Mouse (Mus musculus) intestine, embryonic 15.5 days (tissue): Measurements from ENCODE around the gene Dolpp1. TPM values are rescaled to one million over a fixed set of nuclear protein-coding genes. Genes with fewer than 3 reads are reported as not detected.
"Not testable (repeated sequence)": the region's sequence is repeated elsewhere in the genome, so short reads cannot be mapped to it uniquely, and the experiment has no call there.

ENCODE experiments used
- ATAC-seq: fragments of 200-750 bp; cut with Nextera tagmentation; 2 replicates; pipeline ENCODE4 v1.8.0; 2017; ENCODE audit warnings: moderate TSS enrichment, moderate library complexity
- H3K27ac ChIP-seq: fragments of 300-500 bp; sonication (generic); 2 replicates; pipeline ENCODE4 v1.5.1; 2015; ENCODE audit warnings: mild to moderate bottlenecking, inconsistent platforms
- H3K27me3 ChIP-seq: fragments of 300-500 bp; sonication (generic); replicated peaks from 2 replicates; pipeline ENCODE4 v1.6.1; 2015; ENCODE audit warnings: inconsistent platforms
- H3K36me3 ChIP-seq: fragments of 300-500 bp; sonication (generic); 2 replicates; pipeline ENCODE4 v1.6.1; 2015; ENCODE audit warnings: inconsistent platforms
- H3K4me1 ChIP-seq: fragments of 300-500 bp; sonication (generic); replicated peaks from 2 replicates; pipeline ENCODE4 v1.6.1; 2015; ENCODE audit warnings: inconsistent platforms
- H3K4me2 ChIP-seq: fragments of 300-500 bp; sonication (generic); replicated peaks from 2 replicates; pipeline ENCODE4 v1.6.1; 2015; ENCODE audit warnings: mild to moderate bottlenecking, inconsistent platforms
- H3K4me3 ChIP-seq: fragments of 300-500 bp; sonication (generic); replicated peaks from 2 replicates; pipeline ENCODE4 v1.5.1; 2015; ENCODE audit warnings: inconsistent platforms
- H3K9ac ChIP-seq: fragments of 300-500 bp; sonication (generic); 2 replicates; pipeline ENCODE4 v1.6.1; 2015; ENCODE audit warnings: inconsistent platforms
- H3K9me3 ChIP-seq: fragments of 300-500 bp; sonication (generic); 2 replicates; pipeline ENCODE4 v1.6.1; 2016; ENCODE audit warnings: inconsistent platforms
- WGBS: fragments of 180-500 bp; shearing (Covaris S2); methylation state at CpG from one replicate; pipeline ENCODE4 v1.1.7; 2015; 5-methylcytosine and 5-hydroxymethylcytosine counted together
- polyA plus RNA-seq: library from polyadenylated mRNA; unstranded; fragments of >200 nt; fragmentation: Nextera tagmentation; extraction: Ambion mirVana; gene quantifications from 2 replicates; pipeline ENCODE4 v1.2.1, GENCODE M21; 2015

Gene Dolpp1
- polyA plus RNA-seq, 1 experiment from 2014 or later, result 44.5 TPM

DNA sequence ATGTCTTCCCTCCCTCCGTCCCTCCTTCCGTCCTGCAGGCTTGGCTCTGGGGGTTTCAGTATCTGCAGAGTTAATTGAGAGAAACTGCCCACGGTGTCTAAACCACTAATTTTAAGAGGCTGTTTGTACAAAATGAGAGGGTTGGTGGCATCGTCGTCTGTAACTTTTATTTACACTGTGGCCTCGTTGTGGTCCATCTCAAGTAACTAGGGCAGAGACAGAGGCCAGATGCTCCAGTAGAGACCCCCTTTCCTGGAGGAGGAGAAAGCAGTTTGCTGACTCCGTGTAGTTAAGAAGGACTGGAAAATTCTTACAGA, 24.6 kb downstream of the Dolpp1 start:
- Histone ChIP-seq H3K9ac (peak overlapping the region; percentile 96), H3K36me3 (no peaks in the 10 kb centered on the region), H3K27me3 (no peaks in the 10 kb centered on the region), H3K4me1 (peaks cover 28% of the 10 kb centered on the region), H3K4me2 (peak overlapping the region; percentile 86), H3K27ac (peak overlapping the region; percentile 97), H3K9me3 (no peaks in the 10 kb centered on the region), H3K4me3 (peak overlapping the region; percentile 90)
- WGBS, result under 1% methylated on average over 7 of the region's 7 CpGs
- ATAC-seq, result no peak

GRCm38 (mm10) chr2:30417154-30417553, 25.1 kb downstream of the Dolpp1 start:
- not testable (repeated sequence) for H3K9me3 ChIP-seq, ATAC-seq, H3K9ac ChIP-seq, H3K27ac ChIP-seq, H3K27me3 ChIP-seq, H3K36me3 ChIP-seq
- Histone ChIP-seq H3K4me3 (peak overlapping the region; percentile 90; the same call in 1 of the 2 replicates), H3K4me1 (peaks cover 28% of the 10 kb centered on the region), H3K4me2 (peak overlapping the region; percentile 86; the same call in 1 of the 2 replicates)
- 74% methylated on average over 6 of the region's 6 CpGs for WGBS

DNA sequence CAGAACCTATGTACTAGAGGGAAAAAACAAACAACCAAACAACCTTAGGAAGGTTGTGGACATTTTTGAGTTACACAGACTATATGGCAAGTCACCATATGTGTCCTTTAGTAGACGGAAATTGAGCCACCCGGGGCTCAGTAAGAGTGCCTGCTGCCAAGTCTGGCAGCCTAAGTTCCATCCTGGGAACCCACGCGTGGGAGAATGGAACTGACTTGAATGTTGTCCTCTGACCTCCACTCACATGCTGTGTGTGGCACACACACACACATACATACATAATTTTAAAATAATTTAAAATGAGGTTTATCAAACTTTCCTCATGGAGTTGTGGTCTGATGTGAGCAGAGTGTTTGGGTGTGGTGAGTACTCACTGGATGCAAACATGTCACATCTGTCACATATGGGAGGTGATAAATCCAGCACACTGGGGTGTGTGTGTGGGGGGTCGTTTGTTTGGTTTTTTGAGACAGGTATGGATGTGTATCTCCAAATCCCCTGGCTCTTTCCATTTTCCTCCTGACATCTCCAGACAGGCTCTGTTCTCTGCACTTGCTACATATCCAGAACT, 25.6 kb downstream of the Dolpp1 start:
- Histone ChIP-seq H3K9ac (no peak overlapping the region), H3K4me2 (no peak overlapping the region), H3K9me3 (no peaks in the 10 kb centered on the region), H3K36me3 (no peaks in the 10 kb centered on the region), H3K27ac (no peak overlapping the region), H3K27me3 (no peaks in the 10 kb centered on the region), H3K4me1 (peaks cover 28% of the 10 kb centered on the region), H3K4me3 (no peak overlapping the region)
- ATAC-seq, result no peak
- 70% methylated on average over 5 of the region's 5 CpGs for WGBS

GRCm38 (mm10) chr2:30418259-30418658, 26.2 kb downstream of the Dolpp1 start:
- Histone ChIP-seq H3K9ac (no peak overlapping the region), H3K4me2 (no peak overlapping the region), H3K9me3 (no peaks in the 10 kb centered on the region), H3K4me1 (peaks cover 28% of the 10 kb centered on the region), H3K27me3 (no peaks in the 10 kb centered on the region), H3K4me3 (no peak overlapping the region), H3K36me3 (0 out of 2 replicates have a peak, but pooled peaks cover 2% of the 10 kb centered on the region), H3K27ac (no peak overlapping the region)
- ATAC-seq, result no peak
- WGBS, result 68% methylated on average over 6 of the region's 6 CpGs

- H3K27me3 ChIP-seq, result no peaks in the 10 kb centered on the region
- peak overlapping the region; percentile 31; the same call in 1 of the 2 replicates for H3K9ac ChIP-seq
- H3K4me1 ChIP-seq, result peaks cover 28% of the 10 kb centered on the region
- H3K9me3 ChIP-seq, result no peaks in the 10 kb centered on the region
- H3K4me2 ChIP-seq, result peak overlapping the region; percentile 33; the same call in 1 of the 2 replicates
- 0 out of 2 replicates have a peak, but pooled peaks cover 2% of the 10 kb centered on the region for H3K36me3 ChIP-seq
- H3K4me3 ChIP-seq, result no peak overlapping the region
- no peak for ATAC-seq
- 25% methylated on average over 10 of the region's 10 CpGs for WGBS
- H3K27ac ChIP-seq, result peak overlapping the region; percentile 24; the same call in 1 of the 2 replicates
These were observed 27.1 kb downstream of the Dolpp1 start for GRCm38 (mm10) chr2:30419112-30419511.

GRCm38 (mm10) chr2:30421432-30421831, 29.4 kb downstream of the Dolpp1 start:
- Histone ChIP-seq H3K4me1 (peaks cover 20% of the 10 kb centered on the region), H3K27ac (no peak overlapping the region), H3K9ac (no peak overlapping the region), H3K36me3 (peaks cover 4% of the 10 kb centered on the region; the same call in 1 of the 2 replicates), H3K4me3 (no peak overlapping the region), H3K9me3 (no peaks in the 10 kb centered on the region), H3K4me2 (no peak overlapping the region), H3K27me3 (no peaks in the 10 kb centered on the region)
- no peak for ATAC-seq
- WGBS, result 76% methylated on average over 4 of the region's 4 CpGs

DNA sequence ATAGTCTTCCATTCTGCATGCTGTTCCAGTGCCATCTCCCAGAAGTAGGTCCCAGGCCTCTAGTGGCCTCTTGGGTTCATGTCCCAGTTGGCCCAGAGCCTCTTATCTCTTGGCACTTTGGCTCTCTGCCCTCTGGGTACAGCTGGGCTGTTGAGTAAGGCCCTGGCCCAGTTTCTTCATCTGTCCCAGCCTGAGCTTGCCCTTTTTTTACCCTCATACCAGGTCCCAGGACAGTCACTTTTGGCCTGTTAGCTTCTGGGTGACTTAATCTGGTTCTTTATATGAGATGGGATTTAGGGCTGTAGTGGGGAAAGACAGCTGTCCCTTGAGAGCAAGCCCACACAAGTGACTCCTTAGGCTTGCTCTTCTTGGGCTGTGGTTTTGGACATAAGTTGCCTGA, 37.1 kb downstream of the Dolpp1 start:
- ATAC-seq, result no peak
- Histone ChIP-seq H3K27ac (no peak overlapping the region), H3K9ac (no peak overlapping the region), H3K4me3 (no peak overlapping the region), H3K36me3 (peaks cover 55% of the 10 kb centered on the region), H3K9me3 (no peaks in the 10 kb centered on the region), H3K27me3 (no peaks in the 10 kb centered on the region), H3K4me1 (no peaks in the 10 kb centered on the region), H3K4me2 (no peak overlapping the region)

DNA sequence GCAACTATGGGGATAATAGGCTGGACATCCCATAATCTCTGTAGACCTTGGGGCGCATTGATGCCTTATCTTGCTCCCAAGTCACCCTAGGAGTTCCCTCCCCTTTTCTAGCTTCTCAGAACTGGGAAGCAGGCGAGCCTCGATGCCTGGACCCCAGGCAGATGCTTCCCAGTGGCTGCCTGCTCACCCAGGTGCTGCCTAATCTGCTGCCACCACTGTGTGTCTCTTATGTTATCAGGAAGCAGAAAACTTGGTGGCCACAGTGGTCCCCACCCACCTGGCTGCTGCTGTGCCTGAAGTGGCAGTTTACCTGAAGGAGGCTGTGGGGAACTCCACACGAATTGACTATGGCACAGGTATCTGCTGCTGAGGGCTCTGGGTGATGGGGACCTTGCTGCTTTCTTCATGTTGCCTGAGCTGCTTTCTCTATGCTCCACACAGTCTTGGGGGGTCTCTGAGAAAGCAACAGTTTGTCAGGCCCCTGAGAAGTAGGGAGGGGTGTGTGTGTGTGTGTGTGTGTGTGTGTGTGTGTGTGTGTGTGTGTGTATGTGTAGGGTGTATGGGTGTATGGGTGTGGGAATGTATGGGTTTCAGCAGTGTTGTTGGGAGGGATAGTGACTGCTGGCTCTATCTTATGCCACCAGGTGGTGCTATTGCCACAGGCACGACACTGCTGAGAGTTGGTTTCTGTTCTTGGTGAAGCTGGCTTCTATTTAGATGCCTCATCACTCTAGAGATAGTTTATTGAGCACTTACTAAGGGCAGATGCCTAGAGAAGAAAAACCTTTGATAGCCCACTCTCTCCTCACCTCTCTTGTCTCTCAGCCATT, 43.5 kb downstream of the Dolpp1 start:
- Histone ChIP-seq H3K36me3 (peaks cover 58% of the 10 kb centered on the region), H3K27me3 (no peaks in the 10 kb centered on the region)
- WGBS, result 52% methylated on average over 5 of the region's 5 CpGs

DNA sequence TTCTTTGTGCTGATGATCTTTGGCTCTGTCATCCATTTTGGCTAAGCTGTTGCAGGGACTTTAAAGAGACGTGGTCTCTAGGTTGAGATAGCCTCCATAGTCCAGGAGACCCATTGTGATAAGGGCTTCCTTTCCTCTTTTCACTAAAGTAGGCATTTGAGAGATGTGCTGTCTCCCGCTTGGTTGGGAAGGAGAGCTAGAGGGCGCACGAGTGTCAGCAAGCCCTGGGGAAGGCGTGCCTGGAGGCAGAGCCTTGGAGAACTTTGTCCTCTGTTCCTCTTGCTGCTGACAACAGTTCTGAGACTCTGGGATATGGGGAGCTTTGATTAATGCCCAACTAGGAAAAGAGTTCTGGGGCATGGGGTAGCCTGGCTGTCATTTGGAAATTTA, 44.1 kb downstream of the Dolpp1 start:
- Histone ChIP-seq H3K9ac (no peak overlapping the region), H3K4me3 (no peak overlapping the region), H3K9me3 (no peaks in the 10 kb centered on the region), H3K4me1 (peaks cover 20% of the 10 kb centered on the region), H3K27me3 (no peaks in the 10 kb centered on the region), H3K4me2 (no peak overlapping the region), H3K27ac (0 out of 2 replicates have a peak overlapping the region, but pooled peaks have one; percentile 6), H3K36me3 (peaks cover 53% of the 10 kb centered on the region)
- 65% methylated on average over 5 of the region's 5 CpGs for WGBS
- ATAC-seq, result peak; percentile 63

More for the DNA sequence above, 43.5 kb downstream of the Dolpp1 start:
- H3K9ac ChIP-seq, result no peak overlapping the region
- H3K4me2 ChIP-seq, result no peak overlapping the region
- no peaks in the 10 kb centered on the region for H3K9me3 ChIP-seq
- peaks cover 14% of the 10 kb centered on the region for H3K4me1 ChIP-seq
- no peak overlapping the region for H3K4me3 ChIP-seq
- peak; percentile 83 for ATAC-seq
- H3K27ac ChIP-seq, result 0 out of 2 replicates have a peak overlapping the region, but pooled peaks have one; percentile 6

DNA sequence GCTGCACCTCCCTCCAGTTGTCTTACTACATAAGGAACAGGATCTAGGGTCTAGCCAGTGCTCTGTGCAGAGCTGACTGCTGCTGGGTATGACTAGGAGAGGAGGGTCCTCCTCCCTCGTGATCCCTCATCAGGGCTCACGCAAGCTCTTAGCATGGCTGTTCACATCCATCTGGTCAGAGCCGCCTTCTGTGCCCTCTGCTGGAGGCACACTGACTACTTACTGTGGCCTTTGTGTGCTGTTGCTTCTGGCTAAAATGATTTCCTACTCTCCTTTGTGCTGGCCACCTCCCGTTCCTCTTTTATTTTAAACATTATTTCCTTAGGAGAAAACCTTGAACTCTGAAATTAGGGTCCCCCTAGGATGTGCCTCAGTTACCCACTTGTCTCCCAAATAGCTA, 44.8 kb downstream of the Dolpp1 start:
- 79% methylated on average over 4 of the region's 4 CpGs for WGBS
- H3K9me3 ChIP-seq, result no peaks in the 10 kb centered on the region
- no peak for ATAC-seq
- H3K36me3 ChIP-seq, result peaks cover 50% of the 10 kb centered on the region
- H3K4me3 ChIP-seq, result no peak overlapping the region
- H3K9ac ChIP-seq, result no peak overlapping the region
- H3K4me1 ChIP-seq, result peaks cover 25% of the 10 kb centered on the region
- H3K27me3 ChIP-seq, result no peaks in the 10 kb centered on the region
- H3K4me2 ChIP-seq, result no peak overlapping the region
- no peak overlapping the region for H3K27ac ChIP-seq

GRCm38 (mm10) chr2:30437791-30438190, 45.7 kb downstream of the Dolpp1 start:
- Histone ChIP-seq H3K27me3 (no peaks in the 10 kb centered on the region), H3K4me1 (peaks cover 35% of the 10 kb centered on the region), H3K27ac (no peak overlapping the region), H3K4me3 (no peak overlapping the region), H3K9me3 (no peaks in the 10 kb centered on the region), H3K9ac (no peak overlapping the region), H3K36me3 (peaks cover 44% of the 10 kb centered on the region), H3K4me2 (no peak overlapping the region)
- 89% methylated on average over 4 of the region's 4 CpGs for WGBS
- no peak for ATAC-seq

DNA sequence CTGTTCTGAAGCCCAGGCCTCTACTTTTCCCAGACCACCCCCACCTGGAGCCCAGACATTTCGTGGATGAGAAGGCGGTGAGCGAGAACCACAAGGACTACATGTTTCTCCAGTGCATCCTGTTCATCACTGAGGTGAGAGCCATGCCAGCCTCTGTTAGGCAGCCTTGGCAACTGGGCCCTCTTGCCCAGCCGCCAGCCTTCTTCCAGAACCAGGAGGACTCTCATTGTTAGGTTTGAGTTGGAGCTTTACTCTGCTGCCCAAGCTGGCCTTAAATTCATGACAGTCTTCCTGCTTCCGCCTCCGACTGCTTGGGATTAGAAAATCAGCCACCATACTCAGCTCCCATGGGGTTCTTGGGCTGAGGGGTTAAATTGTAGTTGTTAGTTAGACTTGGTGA, 47.6 kb downstream of the Dolpp1 start:
- no peak for ATAC-seq
- Histone ChIP-seq H3K36me3 (peaks cover 35% of the 10 kb centered on the region), H3K9ac (peak overlapping the region; percentile 1; the same call in 1 of the 2 replicates), H3K27me3 (no peaks in the 10 kb centered on the region), H3K9me3 (no peaks in the 10 kb centered on the region), H3K4me1 (peaks cover 53% of the 10 kb centered on the region), H3K27ac (peak overlapping the region; percentile 98), H3K4me2 (no peak overlapping the region), H3K4me3 (no peak overlapping the region)
- WGBS, result 92% methylated on average over 6 of the region's 6 CpGs
